Mouse (Mus musculus) inflammation-experienced regulatory T-cells, adult 6 months (primary cell): ENCODE data around the gene P3h4. TPM values are rescaled to one million over a fixed set of nuclear protein-coding genes. Genes with fewer than 3 reads are reported as not detected.

Experiments
- ATAC-seq: one replicate; pipeline ENCODE4 v1.8.0; 2017
- polyA plus RNA-seq, 3 experiments: library from polyadenylated mRNA; unstranded; fragments of 100-300 nt; shearing (Covaris generic); gene quantifications; one replicate each; pipeline ENCODE4 v1.2.1; 2017

P3h4 gene
- polyA plus RNA-seq, 3 experiments from 2014 or later = 0.92 TPM; not detected in 2

DNA sequence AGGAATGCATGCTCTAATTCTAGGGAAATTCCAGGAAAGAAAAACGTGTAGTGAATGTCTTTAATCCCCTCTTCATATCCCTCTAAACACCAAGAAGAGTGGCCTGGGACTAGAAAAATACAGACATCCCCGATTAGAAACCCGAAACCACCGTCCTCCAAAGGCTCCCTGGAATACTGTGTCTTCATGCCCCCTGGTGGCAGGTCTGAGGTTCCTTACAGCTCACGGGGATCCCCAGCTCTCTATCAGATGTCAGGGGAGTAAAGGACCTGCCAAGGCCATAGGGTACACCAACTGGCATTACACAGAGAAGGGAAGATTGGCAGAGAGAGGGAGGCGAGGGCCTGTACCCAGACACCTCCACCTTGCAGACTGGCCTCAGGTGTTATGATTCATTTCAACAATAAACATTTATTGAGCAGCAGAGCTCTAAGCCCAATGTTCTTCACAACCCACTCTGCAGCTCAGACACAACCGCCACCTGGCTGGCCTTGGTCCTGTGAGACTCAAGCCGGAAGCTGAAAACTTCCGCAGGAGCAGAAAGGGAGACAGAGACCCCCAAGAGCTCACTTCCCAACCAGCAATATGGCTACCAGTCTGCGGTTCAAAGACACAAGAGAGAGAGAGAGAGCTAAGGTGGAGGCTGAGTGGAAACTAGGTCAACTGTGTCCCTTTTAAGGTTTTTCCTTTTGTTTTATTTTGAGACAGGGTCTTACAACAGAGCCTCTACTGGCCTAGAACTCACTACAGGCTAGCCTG is 6.4 kb downstream of the P3h4 start:
- no peak for ATAC-seq

DNA sequence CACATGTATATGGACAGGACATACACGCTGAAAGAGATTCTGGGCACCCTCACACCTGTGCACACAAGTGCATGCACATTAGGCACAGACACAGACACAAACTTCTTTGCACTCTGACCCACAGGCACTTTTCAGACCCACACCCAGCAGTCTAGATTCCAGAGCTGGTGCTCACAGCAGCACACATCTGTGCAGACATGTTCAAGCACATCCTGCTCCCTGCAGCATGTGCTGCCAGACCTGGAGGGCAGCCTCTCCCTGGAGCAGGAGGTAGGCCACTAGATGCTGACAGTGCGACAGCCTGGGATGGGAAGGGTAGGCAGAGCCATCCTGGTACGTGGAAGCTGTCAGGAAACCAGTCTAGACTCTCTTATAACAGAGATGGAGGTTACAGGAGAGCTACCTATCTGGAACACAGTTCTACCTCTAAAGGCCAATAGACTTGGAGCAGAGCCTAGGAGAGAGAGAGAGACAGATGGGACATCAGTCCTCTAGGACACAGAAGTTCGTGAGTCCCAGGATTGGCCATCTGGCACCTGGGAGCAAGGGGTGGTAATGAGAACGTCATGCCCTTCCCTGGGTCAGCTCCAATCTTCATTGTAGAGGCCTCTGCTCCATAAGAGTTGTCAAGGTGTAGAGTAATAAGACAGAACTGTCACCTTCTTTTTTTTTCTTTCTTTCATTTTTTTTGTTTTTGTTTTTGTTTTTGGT is 7.5 kb downstream of the P3h4 start:
- ATAC-seq = no peak

DNA sequence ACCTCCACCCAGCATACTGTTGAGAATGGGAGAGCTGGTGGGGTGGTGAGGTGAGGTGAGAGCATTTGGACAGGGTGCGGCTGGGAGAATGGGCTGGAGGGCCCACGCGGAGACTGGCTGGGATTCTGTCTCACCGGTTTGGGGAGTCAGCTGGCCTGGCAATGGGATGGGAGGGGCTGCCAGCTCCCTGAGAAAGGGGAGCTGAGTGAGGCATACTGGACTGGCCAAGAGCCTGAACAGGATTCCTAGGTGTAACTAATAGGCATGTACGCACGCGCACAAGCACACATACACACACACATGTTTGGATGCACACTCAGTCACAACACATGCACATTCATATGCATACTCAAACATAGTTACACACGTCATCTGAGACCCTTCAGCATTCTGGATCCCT is 8.4 kb downstream of the P3h4 start:
- no peak for ATAC-seq

DNA sequence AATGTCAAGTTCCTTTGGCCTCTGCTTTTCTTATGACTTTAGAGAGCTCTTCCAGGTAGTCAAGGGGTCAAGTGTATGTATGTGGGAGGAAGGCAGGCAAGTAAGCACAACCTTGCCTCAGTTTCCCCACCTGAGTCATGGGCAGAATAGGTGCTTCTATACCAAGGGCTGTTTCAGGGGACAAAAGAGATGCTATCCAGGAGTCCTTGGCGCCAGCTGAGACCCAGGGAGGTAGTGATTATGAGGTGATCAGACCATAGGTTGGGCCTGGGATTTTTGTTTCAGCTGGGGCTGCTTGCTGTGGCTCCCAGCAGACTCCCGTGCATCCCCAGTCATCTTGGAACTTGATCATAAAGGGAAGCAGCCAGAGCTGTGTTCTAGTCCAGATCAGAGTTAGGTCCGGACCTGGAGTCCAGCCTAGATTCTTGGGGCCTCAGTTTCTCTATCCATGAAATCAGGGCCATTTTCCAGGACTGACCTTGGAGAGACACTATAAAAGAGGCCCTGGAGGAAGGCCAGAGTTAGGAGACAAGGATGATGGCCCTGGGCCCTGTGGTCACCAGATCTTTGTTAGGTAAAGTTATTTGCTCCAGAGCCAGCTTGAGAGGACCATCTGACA is 10.1 kb downstream of the P3h4 start:
- ATAC-seq = no peak

DNA sequence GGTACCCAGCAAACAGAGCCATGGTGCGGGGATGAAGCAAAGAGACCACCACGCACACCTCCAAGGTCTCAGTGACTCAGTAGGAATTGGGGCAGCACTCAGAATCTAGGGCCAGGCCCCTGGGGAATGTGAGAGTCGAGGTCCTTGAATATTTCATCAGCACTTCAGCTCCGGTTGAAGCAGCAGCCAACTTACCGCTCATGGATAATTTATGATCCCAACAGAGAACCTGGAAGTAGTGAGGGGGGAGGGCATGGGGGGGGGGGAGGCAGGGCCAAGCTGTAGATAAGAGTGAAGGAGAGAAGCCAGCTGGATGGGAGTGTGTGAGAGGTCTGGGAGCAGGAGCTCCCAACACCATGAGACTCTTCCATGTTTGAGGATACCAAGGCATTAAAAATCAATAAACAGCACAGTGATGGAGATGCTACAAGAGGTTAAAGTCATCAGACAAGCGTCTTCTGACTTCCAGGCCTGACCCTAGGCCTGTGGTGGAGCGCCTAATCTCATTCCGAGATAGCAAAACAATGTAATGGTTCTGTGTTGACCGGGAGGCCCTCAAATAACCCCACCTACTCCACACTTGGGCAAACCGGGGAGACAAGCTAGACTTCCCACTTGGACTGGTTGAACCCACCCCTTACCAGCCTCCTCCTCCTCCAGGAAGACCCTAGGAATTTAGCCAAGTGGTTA is 11.0 kb downstream of the P3h4 start:
- no peak for ATAC-seq

DNA sequence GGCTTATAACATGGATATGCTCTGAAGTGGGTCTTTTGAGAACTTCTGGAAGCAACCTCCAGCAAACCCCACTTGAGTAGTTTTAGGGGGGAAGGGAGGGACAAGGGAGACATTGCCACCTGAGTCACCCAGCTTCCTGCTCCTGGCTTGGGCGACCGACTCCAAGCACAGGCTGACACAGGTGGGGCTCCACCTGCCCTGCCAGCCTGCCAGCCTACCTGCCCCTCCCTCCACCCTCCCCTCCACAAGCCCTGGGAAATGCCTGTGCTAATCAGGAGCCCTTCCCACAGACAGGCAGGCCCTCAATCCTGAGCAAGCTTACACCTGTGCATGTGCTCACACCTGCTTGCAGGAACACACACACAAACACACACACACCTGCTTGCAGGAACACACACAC is 12.0 kb downstream of the P3h4 start:
- ATAC-seq = no peak

DNA sequence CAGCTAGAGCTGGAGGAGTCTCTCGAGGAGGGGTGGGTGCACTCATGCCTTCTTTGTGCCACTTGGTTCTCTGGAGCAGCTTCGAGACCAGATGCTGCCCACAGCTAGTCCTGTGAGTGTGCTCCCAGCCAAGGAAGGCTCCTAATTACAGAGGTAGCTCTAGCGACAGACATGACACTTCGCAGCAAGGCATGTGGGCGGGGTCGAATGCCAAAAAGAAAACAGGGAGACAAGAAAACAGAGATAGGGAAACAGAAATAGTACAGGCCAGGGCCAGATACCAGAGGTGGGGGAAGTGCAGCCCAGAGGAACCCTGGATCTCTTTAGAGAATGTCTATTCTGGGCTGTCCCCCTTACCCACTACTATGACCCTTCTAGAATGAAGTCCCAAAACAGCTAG is 12.4 kb downstream of the P3h4 start:
- no peak for ATAC-seq

DNA sequence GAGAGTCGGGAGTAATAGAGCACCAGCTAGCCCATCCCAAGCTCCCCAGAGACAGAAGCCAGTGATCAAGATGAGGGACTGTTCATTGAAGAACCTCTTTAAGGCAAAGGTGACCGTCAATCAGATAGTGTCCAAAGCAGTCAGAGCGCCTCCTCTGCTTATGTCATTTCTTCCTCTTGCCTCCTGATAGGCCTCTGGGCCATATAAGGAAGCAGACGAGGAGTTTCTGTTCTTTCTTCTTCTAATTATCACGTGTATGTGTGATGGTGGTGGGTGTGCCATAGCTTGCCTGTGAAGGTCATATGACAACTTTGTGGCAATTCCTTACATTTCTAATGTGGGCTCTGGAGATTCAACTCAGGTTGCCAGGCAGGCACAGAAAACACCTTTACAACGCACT is 13.8 kb downstream of the P3h4 start:
- ATAC-seq = no peak

DNA sequence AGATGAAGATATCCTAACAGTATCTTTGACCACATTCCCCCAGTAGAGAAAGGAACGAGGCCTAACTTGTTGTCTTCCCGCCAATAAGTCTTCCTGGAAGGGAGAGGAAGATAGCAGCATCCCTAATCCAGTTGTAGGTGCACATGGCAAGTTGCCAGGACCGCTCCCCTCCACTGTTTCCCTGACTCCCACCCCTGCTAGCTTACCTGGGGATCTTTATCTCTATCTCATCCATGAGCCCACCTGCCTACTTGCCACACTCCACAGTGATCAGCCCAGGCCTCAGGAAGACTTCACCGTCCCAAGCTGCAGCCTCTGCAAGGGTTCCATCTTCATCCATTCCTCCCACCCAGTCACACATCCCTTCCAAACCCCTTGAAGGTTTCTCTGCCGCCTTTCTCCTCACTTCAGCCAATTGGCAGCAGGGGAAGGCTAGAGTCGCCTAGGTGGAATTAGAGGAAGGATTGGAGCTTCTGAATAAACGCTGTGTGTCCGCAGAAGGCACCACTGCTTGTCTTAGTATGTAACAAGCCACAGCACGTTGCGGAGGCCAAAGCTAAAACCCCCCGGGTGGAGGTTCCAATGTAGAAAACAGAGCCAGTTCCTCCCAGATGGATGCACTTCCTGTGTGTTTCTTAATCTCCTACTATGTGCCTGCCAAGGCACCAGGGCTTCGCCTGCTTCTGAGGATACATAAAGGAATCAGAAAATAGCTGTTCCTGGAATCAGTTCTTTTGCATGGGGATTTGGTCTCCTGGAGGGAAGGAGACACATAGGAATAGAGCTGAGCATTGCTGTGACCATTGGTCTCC is 14.7 kb downstream of the P3h4 start:
- ATAC-seq = no peak

DNA sequence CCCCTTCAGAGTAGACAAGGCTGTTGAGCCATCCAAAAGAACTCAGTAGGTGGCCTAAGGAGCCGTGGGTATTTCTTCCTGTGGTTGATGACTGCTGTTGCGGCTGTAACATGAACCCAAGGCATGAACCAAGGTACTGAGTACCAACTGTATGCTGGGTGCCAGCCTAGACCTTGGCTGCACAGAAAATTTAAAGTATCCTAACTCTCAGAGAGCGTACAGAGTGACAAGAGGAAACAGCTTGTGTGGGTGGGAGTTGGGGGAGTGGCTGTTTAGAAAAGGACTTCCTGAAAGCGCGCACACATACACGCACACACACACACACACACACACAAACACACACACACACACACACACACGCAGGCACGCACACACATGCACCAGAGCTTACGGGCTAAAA is 15.3 kb downstream of the P3h4 start:
- ATAC-seq = no peak

DNA sequence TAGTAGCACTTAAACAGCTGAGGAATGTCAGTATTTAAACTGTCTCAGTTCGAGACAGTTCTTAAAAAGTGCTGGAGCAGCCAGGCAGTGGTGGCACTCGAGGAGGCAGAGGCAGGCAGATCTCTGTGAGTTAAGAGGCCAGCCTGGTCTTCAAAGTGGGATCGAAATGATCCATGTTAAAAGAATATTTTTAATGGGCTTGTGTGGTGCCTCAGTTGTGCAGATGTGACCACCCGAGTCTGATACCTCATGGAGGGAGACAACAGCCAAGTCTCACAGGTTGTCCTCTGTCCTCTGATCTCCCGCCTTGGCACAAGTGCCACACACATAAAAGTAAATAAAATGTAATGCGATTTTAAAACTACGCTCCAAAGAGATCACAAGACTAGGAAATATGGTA is 16.1 kb downstream of the P3h4 start:
- ATAC-seq = no peak

DNA sequence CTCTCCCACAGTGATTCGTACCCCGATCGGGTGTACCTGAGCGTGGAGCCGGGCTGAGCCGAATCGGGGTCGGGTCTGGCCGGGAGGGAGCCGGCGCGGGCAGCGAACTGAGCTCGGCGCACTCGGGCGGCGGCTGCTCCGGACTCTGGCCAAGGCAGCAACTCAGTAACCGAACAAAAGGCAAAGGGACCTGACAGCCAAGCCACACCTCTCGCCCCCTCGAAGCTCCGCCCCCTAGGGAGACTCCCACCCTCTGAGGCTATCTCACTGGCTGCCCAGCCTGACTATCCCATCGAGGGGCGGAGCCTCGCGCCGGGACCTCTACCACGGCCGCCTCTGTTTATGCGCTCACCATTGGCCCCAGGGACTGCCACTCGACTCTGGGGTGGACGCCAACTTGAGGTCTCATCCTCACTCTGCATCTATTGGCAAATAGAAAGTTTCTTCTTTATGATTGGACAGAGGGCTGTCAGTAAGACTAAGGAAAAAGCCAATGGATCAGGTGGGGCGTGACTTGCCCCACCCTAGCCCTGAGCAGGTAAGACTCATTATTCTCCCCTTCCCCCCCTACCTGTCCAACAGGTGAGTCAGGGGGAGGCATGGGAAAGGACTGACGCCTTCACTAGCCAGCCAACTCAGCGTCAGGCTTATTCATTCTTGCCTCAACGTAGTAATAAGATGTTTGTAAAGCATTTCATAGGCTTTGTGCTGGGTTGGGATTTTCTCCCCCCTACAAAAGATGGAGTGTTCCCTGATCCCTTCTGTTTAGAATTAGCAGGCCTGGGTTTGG is 16.8 kb downstream of the P3h4 start, which contains the start of gene Jup:
Gene Jup (minus strand): TSS at position 164 of the 790 bp plus-strand sequence.
- peak; percentile 60 for ATAC-seq

DNA sequence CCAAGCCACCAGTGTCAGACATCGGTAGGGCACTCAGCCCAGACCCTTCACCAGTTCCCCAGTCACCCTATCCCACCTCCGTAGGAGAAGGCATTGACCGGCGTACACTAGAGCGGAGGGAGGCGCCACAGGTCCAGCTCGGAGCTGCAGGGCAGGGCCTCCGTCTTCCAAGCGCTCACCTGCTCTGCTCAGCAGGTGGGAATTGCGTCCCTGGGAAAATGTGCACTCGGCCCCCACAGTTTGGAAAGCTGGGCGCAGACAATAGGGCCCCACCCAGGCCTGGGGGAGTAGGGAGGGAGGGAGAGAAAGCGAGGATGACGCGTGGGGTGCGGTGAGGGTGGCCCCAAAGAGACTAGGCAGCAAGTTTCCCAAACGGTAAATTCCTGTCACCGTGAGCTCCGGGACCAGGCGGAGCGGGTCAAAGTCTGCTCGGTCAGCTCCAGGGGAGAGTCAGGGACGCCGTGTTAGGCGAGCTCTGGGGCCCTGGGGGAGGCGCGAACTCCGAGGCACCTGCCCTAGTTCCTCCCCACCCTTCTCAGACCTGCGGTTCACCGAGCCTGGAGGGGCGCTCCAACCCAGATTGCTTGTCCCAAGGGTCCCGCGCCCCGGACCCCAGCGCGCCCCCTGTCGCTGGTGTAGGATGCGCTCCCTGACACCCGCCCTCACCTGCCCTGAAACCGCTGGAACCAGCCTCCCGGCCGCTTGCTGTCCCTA is 17.6 kb downstream of the P3h4 start:
- no peak for ATAC-seq

DNA sequence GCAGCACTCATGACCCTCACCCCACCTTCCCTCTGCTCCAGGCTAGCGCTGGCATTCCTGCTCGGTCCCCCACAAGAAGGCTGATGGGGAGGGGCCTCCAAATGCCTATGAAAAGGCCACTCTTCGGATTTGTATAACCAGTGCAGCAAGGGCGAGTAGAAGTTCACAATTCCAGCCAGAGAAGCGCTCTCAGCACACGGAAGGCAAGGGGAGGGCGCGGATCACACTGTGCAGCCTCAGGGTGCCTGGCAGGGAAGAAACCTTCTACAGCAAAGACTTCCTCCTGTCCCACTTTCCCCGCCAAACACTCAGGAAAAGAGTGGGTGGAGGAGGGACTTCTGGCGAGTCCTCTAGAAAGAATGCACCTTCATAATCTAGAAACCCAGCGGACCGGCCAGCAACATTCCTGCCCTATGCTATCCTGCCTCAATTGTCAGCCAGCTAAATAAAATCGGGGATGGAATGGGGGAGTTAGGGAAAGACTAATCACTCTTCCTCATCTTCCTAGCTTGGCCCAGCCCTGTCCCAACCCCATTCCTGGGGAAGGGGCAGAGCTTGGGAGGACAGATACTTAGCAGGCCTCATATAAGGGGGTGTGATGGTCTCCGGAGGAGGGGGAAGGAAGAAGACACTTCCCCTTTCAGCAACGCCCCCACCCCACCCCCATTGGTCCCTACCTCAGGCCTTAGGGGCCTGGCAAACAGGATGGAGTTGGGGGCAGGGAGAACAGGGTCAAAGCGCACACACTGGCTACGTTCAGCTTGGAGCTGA is 18.6 kb downstream of the P3h4 start:
- no peak for ATAC-seq

DNA sequence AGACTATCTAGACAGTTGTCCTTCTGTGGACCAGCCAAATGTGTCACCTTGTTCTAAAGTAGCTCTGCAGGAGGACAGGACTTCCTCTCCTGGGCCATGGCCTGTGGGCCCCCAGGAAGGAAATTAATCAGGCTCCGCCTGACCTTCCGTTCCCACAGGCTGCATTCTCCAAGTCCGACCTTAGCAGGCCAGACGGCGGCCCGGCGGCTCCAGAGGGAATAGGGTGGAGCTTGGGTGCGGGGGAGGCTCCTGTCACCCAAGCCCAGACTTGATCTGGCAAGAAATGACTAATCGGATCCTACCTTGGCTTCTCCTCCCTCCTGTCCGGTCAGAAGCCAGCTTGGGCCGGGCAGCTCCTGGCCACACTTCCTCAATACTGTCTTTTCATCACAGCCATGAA is 19.4 kb downstream of the P3h4 start:
- ATAC-seq = no peak

DNA sequence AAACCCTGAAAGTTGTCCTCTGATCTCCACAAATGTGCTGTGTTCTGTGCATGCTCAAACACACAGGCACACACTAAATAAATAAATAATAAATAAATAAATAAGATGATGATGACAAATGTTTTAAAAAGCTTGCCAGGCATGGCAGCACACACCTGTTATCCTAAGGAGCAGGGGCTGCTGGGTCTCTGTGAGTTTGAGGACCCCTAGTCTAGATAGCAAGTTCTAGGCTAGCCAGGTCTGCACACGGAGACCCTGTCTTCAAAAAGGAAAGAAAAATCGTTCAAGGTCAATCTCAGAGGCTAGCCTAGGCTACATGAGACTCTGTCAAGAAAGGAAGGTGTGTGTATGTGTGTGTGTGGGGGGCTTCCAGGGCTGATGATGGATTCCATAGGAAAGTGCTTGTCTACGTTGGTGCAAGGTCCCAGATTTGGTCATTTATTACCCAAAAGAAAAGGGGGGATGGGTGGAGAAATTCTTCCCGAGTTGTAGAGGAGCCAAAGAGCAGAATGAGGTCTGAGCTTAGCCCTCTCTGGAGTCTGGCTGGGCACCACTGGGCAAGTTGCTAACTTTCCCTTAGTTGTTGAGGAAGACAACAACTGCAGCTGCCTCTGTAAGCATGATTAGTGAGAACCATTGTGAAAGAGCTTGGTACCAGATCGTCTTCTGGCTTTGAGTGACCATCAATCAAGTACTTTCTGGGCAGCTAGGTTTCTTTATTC is 20.1 kb downstream of the P3h4 start:
- no peak for ATAC-seq

DNA sequence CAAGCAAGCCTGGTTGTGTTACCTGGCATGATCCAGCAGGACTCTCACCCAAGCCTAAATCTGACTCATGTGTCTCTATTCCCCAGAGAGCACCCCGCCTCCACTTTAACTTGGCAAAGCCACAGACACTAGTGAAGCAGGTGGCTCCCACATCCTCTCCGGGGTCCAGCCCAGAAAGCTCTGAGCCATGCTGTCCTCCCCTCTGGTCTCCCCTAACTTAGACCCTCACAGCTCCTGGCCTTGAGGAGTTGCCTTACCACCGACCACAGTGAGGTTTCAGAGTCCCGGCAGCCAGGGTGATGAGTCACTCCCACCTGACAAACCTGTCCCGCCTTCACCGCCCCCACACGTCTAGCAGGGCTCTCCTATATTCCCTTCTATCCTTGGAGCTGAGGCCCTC is 20.9 kb downstream of the P3h4 start:
- no peak for ATAC-seq

DNA sequence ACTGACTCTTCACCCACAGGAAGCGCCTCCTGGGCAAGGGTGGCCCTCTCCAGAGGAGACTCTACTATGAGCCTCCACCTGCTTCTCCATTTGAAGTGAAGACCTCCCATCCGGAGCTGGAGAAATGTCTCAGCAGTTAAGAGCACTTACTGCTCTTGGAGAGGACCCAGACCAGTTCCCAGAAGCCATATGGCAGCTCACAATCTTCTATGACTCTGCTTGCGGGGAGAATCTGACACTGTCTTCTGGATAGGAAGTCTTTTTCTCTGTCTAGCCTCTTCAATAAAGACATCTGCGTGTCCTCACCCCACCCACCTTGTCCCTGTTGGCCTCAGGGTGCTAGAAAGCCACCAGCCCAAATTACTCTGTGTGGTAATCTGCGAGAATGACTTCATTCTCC is 21.7 kb downstream of the P3h4 start:
- ATAC-seq = no peak

DNA sequence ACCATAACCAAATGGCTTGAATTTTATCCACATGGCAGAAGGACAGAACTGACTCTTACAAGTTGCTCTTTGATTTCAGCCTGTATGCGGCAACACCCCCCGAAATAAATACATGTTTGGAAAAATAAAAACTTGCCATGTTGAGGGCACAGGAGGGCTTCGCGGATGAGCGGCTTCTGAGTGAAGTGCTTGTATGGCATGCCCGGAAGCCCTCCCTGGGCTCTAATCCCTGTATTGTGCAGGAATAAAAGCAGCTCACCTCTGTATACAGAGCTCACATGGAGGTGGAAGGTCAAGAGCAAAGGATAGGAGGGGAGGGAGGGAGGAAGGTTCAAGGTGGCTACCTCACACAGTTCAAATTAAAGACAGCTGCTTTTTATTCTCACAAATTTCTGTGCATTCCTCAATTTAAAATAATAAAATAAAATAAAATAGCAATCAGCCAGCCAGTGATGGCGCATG is 22.7 kb downstream of the P3h4 start:
- no peak for ATAC-seq
